Mouse (Mus musculus) heart, postnatal 14 days (tissue): ENCODE results near the gene Bspry. TPM values are rescaled to one million over a fixed set of nuclear protein-coding genes. Genes with fewer than 3 reads are reported as not detected.

Experiments
- DNase-seq, 2 experiments: peaks; one replicate each; pipeline ENCODE4 v3.0.0; 2021 to 2022
- intact Hi-C: fragments of 180-260 bp; cut with DNase I; formaldehyde crosslinking; loops from one replicate; pipeline ENCODE4 v1.15.1; 2025
- total RNA-seq, 2 experiments: library from RNA; stranded (reverse); gene quantifications; 2 replicates each; pipeline ENCODE4 v1.2.3; 2021

Bspry gene
- total RNA-seq, 2 experiments from 2014 or later = 0.12 TPM; not detected in 1

DNA sequence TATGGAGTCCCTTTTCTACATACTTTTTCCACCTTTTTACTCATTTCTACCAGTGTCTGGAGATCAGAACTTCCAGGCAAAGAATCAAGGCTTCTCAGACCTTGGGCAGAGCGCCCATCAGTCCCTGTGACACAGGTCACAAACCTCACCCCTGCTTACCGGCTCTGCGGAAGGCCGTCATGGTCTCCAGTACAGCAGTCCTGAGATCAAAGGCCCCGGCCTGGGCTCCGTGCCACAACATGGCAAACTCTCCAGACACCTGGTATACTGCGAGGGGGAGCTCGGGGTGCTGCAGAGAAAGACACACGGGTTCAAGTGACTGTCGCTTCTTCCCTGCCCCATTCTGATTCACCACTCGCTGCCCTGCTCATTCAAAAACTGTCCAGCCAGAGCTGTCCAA is 30.1 kb downstream of the Bspry start:
- DNase-seq = no peak
- intact Hi-C loops = loop anchor here (5.0 kb wide), 2 partner anchors 53 to 163 kb away; no protein-coding TSS in a partner anchor

DNA sequence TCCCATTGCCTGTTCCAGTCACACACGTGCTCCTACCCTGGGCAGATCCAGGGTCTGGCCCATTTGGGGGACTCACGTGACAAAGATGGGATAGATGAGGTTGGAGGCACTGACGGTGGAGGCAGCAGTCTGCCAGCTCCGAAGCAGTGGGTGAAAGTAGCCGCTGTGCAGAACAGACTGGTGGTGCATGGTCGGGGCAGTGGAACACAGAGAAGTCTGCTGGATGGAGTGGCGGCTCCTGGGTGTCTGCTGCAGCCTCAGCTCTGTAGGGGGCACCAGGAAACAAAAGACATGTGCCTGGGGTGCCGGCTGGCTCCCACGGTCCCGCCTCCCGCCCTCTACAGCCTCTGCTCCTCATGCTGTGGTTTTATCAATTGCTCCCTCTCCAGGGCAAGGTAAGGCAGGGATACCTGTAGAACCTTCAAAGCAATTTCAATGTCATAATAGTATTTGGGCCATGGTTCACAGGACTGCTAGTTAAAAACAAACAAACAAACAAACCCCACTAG is 34.2 kb downstream of the Bspry start:
- intact Hi-C loops = no loop called here
- no peak for DNase-seq

DNA sequence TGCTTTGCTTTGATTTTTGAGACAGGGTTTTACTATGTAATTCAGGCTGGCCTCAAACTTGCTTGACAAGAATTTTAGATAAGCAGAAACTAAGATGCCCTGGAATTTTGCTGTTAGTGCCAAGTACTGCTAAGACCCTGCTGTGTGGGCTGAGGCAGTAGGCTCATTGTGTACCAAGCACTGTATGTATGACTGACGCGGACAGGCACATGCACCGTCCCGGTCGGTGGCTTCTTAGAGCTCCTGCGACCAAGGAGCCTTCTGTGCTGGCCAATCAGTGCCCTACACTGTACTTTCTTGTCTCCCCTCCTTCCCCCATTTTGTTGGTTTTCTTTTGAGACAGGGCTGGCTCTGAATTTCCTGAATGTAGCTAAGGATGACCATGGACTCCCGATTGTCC is 35.1 kb downstream of the Bspry start:
- intact Hi-C loops = loop anchor here (5.0 kb wide), 1 partner anchor 108 kb away; the partner anchor contains the start of genes Cdc26 and Prpf4
- DNase-seq = no peak

DNA sequence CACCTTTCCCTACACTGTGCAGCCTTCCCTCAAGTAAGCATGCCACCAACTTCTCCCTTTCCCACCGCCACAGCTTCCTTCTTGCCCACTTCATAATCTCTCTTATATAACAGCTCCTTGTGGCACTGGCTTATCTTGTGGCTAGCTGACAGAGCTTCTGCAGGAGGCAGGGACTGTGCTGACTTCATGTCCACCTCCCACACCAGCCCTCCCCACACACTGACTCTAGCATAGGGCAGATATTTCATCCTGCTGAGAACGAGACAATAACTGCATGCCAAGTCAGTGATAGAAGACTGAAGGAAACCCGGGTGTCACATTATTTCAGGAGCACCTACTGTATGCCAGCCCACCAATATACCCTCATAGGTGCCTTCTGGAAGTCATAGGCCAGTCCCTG is 35.6 kb downstream of the Bspry start:
- intact Hi-C loops = loop anchor here (5.0 kb wide), 1 partner anchor 108 kb away; the partner anchor contains the start of genes Cdc26 and Prpf4
- DNase-seq = no peak

DNA sequence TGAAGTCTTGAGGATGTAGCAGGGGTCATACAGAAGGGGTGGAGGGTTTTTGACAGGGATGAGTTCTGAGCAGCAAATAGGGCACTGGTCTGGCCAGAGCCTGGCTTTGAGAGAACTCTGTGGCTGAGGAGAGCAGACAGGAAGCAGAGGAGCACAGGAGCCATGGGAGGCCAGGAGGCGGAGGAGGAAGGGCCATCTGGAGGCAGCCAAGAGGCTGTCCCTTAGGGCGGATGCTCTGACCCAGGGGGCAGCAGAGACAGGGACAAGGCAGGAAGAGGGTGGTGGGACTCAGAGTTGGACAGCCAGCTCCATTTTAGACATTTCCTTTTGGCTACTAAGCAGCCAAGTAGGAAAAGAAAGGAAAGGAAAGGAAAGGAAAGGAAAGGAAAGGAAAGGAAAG is 36.2 kb downstream of the Bspry start:
- intact Hi-C loops = loop anchor here (5.0 kb wide), 1 partner anchor 109 kb away; the partner anchor contains the start of genes Cdc26 and Prpf4
- peak; percentile 64 to 67 for DNase-seq

DNA sequence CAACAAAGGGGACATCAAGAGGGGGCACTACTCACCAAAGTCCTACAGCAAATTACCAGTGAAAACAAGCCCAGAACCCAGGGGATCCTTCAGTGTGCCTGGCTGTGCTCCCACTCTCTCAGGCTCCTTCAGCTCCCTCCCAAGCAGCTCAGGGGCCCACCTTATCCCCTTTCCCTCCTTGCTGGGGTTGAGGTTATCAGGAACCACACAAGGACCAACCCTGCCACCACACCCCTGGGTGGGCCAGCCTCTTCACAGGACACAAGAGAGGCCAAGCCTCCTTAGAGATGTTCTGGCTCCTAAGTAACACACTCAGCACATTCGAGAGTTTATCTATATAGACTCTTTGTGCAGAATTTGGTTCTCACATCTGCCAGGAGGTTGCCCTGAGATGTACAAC is 36.7 kb downstream of the Bspry start:
- intact Hi-C loops = loop anchor here (5.0 kb wide), 1 partner anchor 109 kb away; the partner anchor contains the start of genes Cdc26 and Prpf4
- no peak for DNase-seq

DNA sequence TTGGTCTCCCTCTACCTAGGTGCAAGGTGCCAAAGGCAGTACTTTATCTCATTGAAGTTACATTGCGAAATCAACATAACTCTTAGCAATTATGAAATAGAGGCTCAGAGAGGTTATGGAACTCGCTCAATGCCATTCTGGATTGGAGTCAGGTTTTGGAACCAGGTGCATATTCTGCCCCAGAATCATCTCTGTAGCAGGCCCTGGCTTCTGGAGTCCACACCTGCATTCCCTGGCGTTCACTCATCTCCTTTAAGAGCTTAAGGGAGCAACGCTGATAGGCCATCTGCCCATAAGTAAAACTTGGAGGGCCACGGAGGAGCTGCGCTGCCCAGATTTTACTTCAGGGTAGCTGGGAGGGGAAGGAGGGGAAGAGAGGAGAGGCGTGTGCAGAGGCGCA is 37.2 kb downstream of the Bspry start:
- no peak for DNase-seq
- intact Hi-C loops = loop anchor here (5.0 kb wide), 1 partner anchor 110 kb away; the partner anchor contains the start of genes Cdc26 and Prpf4

DNA sequence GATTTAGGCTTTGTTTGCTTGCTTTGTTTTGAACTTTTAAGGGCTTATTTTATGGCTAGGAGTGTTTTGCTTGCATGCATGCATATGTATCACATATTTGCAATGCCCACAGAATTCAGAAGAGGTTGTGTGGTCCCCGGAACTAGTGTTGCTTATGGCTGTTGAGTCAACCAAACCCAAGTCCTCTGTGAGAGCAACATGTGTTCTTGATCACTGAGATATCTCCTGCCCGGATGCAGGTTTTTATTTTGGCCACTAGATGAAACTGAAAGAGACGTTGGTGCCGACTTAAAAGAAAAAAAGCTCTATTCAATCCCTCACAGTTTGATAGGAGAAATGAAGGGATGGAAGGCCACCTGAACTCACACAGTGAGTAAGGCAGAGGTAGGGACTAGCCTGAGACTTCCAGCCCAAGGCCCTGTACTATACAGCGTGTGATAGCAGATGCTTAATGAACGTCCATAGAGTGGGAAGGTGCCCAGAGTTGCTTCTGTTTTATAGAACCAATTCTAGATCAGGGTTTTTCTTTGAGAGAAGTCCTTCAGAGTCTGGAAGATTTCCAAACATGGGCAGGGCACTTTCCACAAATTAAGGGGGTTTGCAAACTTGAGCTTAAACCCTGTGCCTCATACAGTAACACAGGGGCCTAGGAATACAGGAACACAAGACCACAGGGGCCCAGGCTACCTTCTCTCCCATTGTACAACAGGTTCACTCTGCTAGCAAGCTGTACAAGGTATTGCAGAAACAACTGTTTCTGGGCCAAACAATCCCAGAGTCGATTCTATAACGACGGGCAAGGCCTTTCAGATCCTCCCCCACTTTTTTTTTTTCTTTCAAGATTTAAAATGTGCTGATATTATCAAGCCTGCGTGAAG is 37.9 kb downstream of the Bspry start:
- DNase-seq = no peak
- intact Hi-C loops = loop anchor here (2.0 to 5.0 kb wide), 2 partner anchors 15 to 110 kb away; partner anchors contain the start of genes Cdc26, Hdhd3 and Prpf4

DNA sequence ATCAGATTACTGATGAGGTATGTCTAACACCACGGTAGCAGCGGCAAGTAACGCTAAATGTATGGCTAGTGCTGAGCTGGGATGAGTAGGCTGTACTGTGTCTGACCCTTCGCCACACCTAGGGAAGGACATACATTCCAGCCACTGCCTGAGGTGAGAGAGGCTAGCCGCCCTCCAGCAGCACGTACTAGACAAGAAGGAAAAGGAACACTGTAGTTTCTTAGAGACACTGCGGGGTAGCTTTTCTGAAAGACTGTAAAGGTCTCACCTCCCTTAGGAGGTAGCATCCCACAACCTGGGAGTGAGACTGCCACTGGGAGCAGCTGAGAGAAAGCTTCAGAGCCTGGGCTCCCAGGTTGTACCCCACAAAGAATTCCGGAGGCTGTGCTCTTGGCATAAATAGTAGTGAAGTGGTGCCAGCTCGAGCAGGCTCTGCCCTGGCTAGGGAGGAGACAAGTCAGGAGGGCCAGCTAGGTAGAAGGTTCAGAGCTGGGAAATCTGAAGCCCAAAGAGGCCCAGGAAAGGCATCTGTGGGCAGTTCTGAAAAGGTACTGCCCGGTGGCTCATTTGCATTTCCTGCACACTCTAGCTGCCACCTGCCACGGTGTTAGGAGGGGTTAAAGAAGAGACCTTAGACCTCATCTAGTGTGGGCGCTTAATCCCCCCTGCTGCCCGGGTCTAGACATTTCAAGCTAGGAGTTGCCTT is 38.7 kb downstream of the Bspry start:
- peak in 1 of 2 experiments; percentile 59 for DNase-seq
- intact Hi-C loops = loop anchor here (2.0 to 5.0 kb wide), 2 partner anchors 16 to 111 kb away; partner anchors contain the start of genes Cdc26, Hdhd3 and Prpf4

DNA sequence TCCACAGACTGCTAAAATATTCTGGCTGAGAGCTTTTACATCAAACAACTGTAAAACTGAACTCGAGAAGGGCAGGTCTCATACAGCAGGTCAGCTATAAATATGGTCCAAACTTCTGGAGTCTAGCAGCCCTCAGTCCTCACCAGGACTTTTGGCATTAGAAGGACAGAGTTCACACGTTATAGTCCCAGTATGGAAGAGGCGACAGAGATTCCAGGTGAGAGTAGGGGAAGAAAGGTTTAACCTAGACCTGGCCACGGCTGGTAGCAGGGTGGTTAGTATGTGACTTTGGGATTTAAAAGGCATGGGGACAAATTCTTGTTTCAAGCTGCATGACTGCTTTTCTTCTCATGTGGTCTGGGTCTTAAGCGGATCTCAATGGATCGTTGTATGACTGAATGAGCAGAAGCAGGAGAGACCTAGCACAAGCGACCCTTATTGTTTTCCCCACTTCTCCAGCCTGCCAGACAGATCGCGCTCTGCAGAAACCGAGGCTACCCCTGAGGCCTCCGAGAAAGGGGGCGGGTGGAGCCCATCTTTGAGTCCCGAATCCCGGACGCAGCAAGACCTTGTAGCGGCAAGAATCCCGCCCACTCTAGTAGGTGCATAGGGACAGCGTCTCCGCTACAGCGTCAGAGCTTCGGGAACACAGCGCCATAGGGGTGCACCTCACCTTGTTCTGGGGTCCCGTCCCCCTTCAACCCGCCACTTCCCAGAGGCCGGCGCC is 39.4 kb downstream of the Bspry start:
- intact Hi-C loops = loop anchor here (2.0 to 5.0 kb wide), 2 partner anchors 16 to 112 kb away; partner anchors contain the start of genes Cdc26, Hdhd3 and Prpf4
- no peak for DNase-seq

DNA sequence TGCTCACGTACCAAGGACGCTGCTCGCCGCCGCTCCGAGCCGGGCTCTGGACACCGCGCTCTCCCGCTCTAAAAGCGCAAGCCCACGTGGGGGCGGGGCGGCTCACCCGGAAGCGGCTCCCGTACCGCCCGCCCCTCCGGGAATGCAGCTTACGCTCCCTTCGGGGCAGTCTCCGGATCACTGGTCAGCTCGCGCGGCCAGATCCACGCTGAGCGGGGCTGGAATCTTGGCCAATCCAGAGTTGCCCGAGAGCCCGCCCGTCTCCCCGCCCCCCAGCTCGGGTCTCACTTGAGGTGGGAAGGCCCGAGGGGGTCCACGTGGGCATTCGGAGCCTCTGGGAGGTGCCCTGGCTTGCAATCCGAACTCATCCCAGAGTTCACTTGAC is 40.0 kb downstream of the Bspry start, which contains the start of gene Alad:
Gene Alad (minus strand): TSS at position 70 of the 385 bp plus-strand sequence.
- DNase-seq = peak; percentile 90 to 91
- intact Hi-C loops = loop anchor here (2.0 to 5.0 kb wide), 2 partner anchors 17 to 113 kb away; partner anchors contain the start of genes Cdc26, Hdhd3 and Prpf4

DNA sequence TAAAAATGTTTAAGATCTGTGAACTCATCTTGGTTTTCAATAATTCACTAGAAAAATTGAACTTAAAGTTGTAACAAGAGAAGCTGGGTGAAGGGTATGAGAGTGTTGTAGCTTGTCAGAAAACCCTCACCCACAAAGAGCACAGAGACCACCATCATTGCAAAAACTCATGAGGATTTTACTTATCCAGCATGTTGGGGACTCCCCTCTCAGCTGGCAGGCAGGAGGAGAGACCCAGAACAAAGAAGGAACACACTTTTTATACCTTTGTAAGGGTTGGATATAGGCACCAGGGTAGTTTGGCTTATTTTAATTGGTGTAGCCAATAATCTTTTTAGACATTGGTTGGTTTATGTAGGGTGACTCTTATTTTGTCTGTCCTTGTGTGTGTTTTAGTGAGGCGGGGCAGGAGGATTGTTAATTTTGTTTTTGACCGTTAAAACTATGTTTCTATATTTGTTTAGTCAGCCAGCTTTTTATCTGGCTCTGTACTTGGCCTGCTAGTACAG is 41.1 kb downstream of the Bspry start:
- no peak for DNase-seq
- intact Hi-C loops = no loop called here

DNA sequence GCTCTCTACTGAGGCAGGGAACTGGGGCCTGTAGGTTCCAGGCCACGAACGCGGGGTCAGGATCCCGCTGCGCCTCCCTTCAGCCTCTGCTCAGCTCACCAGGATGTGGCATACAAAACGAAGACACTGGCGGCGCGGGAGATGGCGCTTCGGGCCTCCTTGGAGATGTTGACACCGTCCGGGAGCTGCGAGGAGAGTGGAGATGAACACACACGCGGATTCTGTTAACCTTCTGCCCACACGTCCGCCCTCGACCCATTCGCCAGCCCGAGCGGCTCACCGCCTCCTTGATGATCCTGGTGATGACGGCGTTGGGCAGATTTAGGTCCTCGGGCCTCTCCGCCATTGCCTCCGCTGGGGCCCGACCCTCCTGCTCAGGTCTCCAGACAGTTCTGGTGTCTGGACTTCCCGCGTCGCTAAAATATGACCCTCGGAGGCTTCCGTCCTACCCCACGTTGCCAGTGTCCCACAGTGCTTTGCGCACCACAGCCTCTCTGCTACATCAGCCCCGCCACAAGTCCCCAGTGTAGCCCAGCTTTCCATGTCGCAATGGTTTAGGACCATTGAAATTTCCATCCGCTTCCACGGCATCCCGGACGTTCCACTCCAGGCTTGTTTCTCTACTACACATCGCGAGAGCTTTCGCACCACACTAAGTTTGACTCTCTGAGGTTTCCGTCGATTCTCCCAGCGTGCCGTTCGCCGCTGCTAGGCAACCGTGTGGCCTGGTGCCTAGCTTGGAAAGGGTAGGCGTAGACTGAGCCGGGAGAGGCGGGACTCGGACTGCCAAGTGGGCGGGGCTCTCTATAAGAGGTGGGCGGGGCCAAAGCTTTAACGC is 45.0 kb downstream of the Bspry start, which contains the start of the genes Pole3 and 4933430I17Rik:
Gene Pole3 (minus strand): TSS at position 418 of the 838 bp plus-strand sequence.
Gene 4933430I17Rik (plus strand): TSS at position 719 of the 838 bp plus-strand sequence.
- intact Hi-C loops = no loop called here
- peak; percentile 97 to 99 for DNase-seq

DNA sequence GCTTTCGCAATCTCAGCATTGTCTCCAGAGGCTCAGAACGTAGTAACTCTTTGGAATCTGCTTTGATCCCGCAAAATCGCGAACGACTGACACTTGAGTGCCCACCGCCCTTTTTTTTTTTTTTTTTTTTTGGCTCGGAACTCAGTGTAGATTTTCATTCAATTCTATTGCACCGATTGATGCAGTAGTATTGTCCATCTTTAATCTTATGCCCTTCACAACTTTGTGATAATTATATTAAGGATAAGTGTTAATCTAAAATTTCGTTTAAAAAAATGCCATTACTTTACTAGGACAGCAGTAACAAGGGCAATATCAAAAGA is 45.6 kb downstream of the Bspry start:
- intact Hi-C loops = no loop called here
- no peak for DNase-seq

DNA sequence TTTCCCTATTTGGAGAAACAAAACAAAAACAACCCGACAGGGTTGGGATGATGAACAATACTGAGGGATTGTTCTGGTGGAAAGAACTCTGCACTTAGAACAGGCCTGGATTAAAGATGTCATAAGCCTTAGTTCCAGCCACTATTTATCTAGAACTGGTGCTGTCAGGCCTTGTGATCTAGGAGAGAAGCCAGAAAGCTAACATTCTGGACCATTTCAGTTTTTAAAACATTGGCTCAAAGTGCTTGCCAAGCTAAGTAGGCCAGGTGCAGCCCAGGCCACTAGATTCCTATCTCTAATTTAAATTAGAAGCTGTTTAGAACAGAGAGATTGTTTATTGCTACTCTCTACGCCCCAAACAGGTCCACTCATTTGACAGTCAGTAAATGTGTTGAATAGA is 46.4 kb downstream of the Bspry start:
- DNase-seq = no peak
- intact Hi-C loops = no loop called here

DNA sequence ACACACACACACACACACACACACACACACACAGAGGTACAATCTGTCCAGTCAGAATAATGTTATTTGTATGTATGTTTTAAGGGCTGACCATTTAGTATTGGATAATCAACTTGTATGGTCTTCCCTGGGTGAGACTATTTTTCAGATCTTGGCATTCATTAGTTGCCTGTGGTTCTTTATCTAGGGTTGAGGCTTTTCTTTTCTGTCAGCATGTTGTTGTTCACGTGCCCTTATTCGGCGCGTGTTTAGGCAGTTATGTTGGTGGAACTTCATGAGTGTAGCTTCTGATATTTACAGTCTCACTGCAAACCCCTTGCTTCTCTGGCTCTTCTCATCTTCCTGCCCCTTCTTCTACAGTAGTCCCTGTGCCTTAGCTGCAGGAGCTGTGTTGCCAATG is 47.8 kb downstream of the Bspry start:
- DNase-seq = no peak
- intact Hi-C loops = no loop called here

DNA sequence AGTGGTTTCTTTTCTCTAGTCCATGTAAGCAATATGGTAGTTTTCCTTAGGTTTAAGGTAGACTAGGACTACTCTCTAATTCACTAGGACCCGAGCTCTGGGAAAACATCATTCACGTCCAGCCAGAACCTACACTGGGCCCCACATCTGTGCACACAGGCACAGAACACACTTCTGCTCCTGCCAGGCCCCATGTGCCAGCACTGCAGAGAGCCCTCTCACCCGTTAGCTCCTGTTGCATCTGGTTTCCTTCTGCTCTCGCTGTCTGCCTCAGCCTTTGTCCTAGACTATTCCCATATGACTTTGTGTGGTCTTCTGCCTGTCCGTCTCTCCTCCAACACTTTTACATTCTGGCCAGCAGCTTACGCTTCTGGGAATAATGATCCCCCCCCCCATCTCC is 53.9 kb downstream of the Bspry start:
- DNase-seq = no peak
- intact Hi-C loops = no loop called here

DNA sequence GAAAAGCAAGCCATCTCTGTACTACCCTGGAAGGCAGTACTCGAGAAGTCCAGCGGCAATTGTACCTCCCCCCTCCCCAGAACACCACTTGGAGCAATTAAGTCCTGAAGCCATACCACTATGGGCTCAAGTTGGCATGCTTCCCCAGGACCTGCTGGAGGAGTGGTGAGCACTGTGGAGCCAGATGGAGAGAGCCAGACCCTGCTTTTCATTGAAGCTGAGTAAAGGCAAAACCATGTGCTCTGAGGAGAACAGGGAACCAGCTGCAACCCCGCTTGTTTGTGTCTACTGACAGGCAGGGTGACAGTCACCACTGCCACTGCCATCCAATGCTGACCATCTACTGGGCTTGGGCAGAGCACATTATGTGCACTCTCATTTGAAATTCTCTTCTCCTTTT is 61.9 kb downstream of the Bspry start:
- intact Hi-C loops = no loop called here
- DNase-seq = no peak

DNA sequence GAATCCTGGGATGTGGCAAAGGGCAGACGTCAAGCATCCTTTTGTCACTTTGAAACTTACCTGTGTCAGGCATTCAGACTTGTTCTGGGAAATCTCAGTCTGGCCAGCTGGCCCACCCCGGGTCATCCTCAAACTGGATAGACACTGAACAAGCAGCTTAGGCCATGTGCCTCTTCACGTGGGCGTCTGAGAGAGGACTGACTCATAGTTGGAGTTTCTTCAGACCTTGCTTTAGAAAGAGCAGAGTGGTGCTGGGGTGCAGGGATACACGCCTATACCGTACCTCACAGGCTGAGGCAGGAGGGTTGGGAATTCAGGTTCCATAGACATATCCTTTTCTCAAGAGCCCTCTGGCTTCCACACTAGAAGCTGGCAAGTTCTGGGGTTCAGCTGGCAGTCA is 63.9 kb downstream of the Bspry start:
- intact Hi-C loops = no loop called here
- no peak for DNase-seq
